Mouse (Mus musculus): Measurements from ENCODE around the gene Ipo8. TPM values are rescaled to one million over a fixed set of nuclear protein-coding genes. Genes with fewer than 3 reads are reported as not detected.

Ipo8 gene
- 38.3 TPM for polyA plus RNA-seq (2017; shearing (Covaris generic))

GRCm38 (mm10) chr6:148830748-148831727 is at the start of gene Ipo8:
Ipo8 (minus strand) TSS chr6:148831467.

Other genes with a start within 250 kb of the Ipo8 start
- 5.5 TPM for gene Caprin2, start 64.8 kb upstream of the Ipo8 start, polyA plus RNA-seq (2017; shearing (Covaris generic))
- gene Sinhcaf, start 115.0 kb upstream of the Ipo8 start, polyA plus RNA-seq (2017; shearing (Covaris generic)) = 42.2 TPM